Mouse (Mus musculus) G1E (cell line): Measurements from ENCODE around the gene Tlk1. TPM values are rescaled to one million over a fixed set of nuclear protein-coding genes. Genes with fewer than 3 reads are reported as not detected.

Source experiments
- ATAC-seq: 2 replicates; pipeline ENCODE4 v1.8.0; 2016; ENCODE audit warnings: mild to moderate bottlenecking; ENCODE audit not compliant: insufficient number of reproducible peaks, poor library complexity, low FRiP score, severe bottlenecking; ENCODE audit errors: extremely low read depth
- DNase-seq: peaks from one replicate; pipeline ENCODE4 v3.0.0; 2012; ENCODE audit warnings: low spot score
- H3K27me3 ChIP-seq: 2 replicates; pipeline ENCODE4 v1.6.1; 2012; ENCODE audit warnings: mild to moderate bottlenecking, low read length, inconsistent platforms; ENCODE audit not compliant: insufficient read depth
- H3K36me3 ChIP-seq: replicated peaks from 2 replicates; pipeline ENCODE3; 2012; ENCODE audit warnings: mild to moderate bottlenecking, inconsistent platforms
- H3K4me1 ChIP-seq: 2 replicates; pipeline ENCODE4 v1.6.1; 2012; ENCODE audit warnings: low read depth, low read length, inconsistent platforms, mixed read lengths; ENCODE audit not compliant: insufficient read depth
- H3K4me3 ChIP-seq: 2 replicates; pipeline ENCODE4 v1.5.1; 2012; ENCODE audit warnings: low read depth, mild to moderate bottlenecking, inconsistent platforms, low read length, moderate library complexity, mixed read lengths
- H3K9me3 ChIP-seq: replicated peaks from 2 replicates; pipeline ENCODE4 v1.6.1; 2012; ENCODE audit warnings: inconsistent platforms
- CTCF ChIP-seq: IDR thresholded peaks from 2 replicates; pipeline ENCODE4 v1.5.1; 2012; ENCODE audit warnings: low read depth, low read length, inconsistent platforms, mixed read lengths
- GATA1 ChIP-seq: IDR thresholded peaks from 2 replicates; pipeline ENCODE4 v1.6.1; 2012; ENCODE audit warnings: borderline replicate concordance, low read length, inconsistent platforms, mixed read lengths
- GATA2 ChIP-seq: IDR thresholded peaks from 2 replicates; pipeline ENCODE4 v1.6.1; 2012; ENCODE audit warnings: low read depth, low read length, inconsistent platforms, borderline replicate concordance
- POLR2AphosphoS5 ChIP-seq: IDR thresholded peaks from 2 replicates; pipeline ENCODE4 v1.6.1; 2012; ENCODE audit warnings: low read depth, low read length, inconsistent platforms; ENCODE audit not compliant: insufficient replicate concordance
- TAL1 ChIP-seq: conservative IDR thresholded peaks from 2 replicates; pipeline ENCODE4 v1.6.1; 2012; ENCODE audit warnings: low read depth, low read length, inconsistent platforms, mixed read lengths
- polyA plus RNA-seq: library from polyadenylated mRNA; stranded (reverse); fragments of >175 nt; gene quantifications from 2 replicates; pipeline ENCODE4 v1.2.3, GENCODE M21; 2012
- total RNA-seq, 2 experiments: library from RNA; stranded (forward) in 1 of 2; stranded (reverse) in 1 of 2; fragments of 200-1000 nt in 1 of 2; fragments of >200 nt in 1 of 2; fragmentation: Nextera tagmentation in 1 of 2; gene quantifications; 2 replicates each; pipeline ENCODE4 v1.2.3; 2014 to 2017

Tlk1 gene
- total and polyA plus RNA-seq, 3 experiments = 29.3 to 132 (median 96.2) TPM

DNA sequence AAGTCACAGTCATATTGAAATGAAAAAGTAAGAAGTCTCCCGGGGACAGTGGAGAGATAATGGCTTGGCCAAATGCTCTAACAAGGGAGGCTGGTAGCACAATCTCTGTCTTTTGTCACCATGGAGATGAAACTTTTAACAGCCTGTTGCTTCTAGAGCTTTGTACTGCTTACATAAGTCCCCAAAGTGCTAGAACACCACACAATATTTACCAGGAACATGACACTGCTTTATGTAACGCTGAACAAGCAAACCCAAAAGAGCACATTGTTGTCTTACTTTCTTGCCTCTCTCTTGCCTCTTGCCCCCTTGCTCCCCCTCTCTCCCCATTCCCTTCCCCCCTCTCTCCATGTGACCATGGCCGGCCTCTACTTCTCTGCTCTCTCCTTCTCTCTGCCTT is 41.7 kb upstream of the Tlk1 start:
- peaks cover 2% of the 10 kb centered on the region; the same call in 1 of the 2 replicates for H3K27me3 ChIP-seq
- DNase-seq (no peak), ATAC-seq (no peak)
- TF ChIP-seq GATA2 = no peak
- TF ChIP-seq CTCF = no peak
- TF ChIP-seq GATA1 = no peak
- no peak for TF ChIP-seq POLR2AphosphoS5
- no peak for TF ChIP-seq TAL1
- no peaks in the 10 kb centered on the region for H3K9me3 ChIP-seq
- H3K4me1 ChIP-seq = peaks cover 23% of the 10 kb centered on the region
- H3K36me3 ChIP-seq = no peaks in the 10 kb centered on the region
- no peak overlapping the region for H3K4me3 ChIP-seq

DNA sequence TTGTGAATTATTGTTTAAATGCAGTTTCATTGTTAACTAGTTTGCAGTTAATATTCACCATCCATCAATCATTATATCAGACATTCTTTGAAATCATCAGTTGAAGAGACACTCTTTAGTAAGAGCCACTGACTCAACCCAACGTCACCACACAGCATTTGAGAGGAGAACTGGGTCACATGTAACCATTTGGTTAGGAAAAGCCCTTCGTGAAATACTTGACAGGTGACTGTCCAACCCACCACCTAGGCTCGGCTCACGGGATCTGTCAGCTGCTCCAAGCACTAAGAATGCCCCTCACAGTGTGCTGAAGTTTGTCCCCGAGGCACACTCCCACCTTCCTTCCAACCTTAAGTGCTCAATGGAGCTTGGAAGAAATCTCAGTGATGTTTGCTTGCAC is 37.4 kb upstream of the Tlk1 start:
- Histone ChIP-seq H3K27me3 (peaks cover 2% of the 10 kb centered on the region; the same call in 1 of the 2 replicates), H3K4me1 (no peaks in the 10 kb centered on the region), H3K36me3 (no peaks in the 10 kb centered on the region), H3K9me3 (peaks cover 3% of the 10 kb centered on the region), H3K4me3 (no peak overlapping the region)
- no peak for DNase-seq
- TF ChIP-seq GATA1 (no peak), POLR2AphosphoS5 (no peak), CTCF (no peak), GATA2 (no peak), TAL1 (no peak)
- ATAC-seq = no peak

DNA sequence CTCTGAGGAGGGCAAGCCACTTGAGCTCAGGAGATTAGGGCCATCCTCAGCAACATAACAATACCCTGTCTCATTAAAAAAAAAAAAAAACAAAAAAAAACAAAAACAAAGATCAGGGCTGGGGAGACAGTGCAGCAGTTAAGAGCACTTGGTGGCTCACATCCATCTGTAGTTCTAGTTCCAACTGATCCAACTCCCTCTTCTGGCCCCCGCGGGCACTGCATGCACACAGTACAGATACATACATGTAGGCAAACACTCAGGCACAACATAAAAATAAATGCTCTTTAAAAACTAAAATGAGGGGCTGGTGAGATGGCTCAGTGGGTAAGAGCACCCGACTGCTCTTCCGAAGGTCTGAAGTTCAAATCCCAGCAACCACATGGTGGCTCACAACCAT is 34.2 kb upstream of the Tlk1 start:
- ATAC-seq = no peak
- peaks cover 2% of the 10 kb centered on the region; the same call in 1 of the 2 replicates for H3K27me3 ChIP-seq
- no peaks in the 10 kb centered on the region for H3K36me3 ChIP-seq
- no peak for TF ChIP-seq POLR2AphosphoS5
- TF ChIP-seq GATA1 = no peak
- TF ChIP-seq GATA2 = no peak
- no peak for TF ChIP-seq CTCF
- no peak for TF ChIP-seq TAL1
- H3K4me1 ChIP-seq = peaks cover 3% of the 10 kb centered on the region; the same call in 1 of the 2 replicates
- DNase-seq = no peak
- H3K9me3 ChIP-seq = peaks cover 3% of the 10 kb centered on the region
- no peak overlapping the region for H3K4me3 ChIP-seq

- DNase-seq = no peak
- no peaks in the 10 kb centered on the region for H3K27me3 ChIP-seq
- peaks cover 19% of the 10 kb centered on the region for H3K4me1 ChIP-seq
- TF ChIP-seq CTCF = no peak
- TF ChIP-seq TAL1 = no peak
- TF ChIP-seq POLR2AphosphoS5 = no peak
- TF ChIP-seq GATA2 = no peak
- no peak for TF ChIP-seq GATA1
- H3K36me3 ChIP-seq = no peaks in the 10 kb centered on the region
- peaks cover 3% of the 10 kb centered on the region for H3K9me3 ChIP-seq
- no peak for ATAC-seq
- H3K4me3 ChIP-seq = no peak overlapping the region
Observed at GRCm38 (mm10) chr2:70856971-70857370, 31.4 kb upstream of the Tlk1 start.

DNA sequence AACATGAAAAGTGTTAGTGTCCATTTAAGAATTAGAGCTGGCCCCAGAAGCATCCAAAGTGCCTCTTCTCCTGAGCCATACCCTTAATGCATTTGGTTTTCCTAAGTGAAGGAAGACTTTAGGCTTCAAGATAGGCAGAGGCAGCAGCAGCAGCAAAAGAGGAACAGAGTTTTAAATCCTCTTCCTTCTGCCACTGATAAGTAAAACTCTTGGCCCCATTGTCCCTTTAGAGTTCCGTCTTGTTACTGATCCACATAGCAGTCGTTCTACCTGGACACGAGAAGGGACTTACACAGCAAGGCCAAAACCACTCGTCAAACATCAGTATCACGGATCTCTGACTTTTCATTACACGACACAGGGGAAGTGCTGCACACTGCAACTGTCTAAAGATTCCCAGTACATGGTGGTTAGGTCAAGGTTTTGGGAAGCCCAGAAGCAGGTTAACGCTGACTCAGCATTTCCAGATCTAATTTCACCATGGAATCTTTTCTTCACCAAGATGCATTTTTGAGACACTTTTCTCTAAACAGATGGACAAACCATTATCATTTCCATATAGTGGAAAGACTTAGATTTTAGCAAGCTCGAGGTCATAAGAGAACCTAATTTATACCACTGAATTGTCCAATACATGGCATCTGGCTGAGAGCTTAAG is 28.8 kb upstream of the Tlk1 start:
- Histone ChIP-seq H3K4me3 (no peak overlapping the region), H3K36me3 (no peaks in the 10 kb centered on the region), H3K9me3 (no peaks in the 10 kb centered on the region), H3K4me1 (peaks cover 20% of the 10 kb centered on the region), H3K27me3 (no peaks in the 10 kb centered on the region)
- DNase-seq = no peak
- ATAC-seq = no peak; the same call in 1 of the 2 replicates
- TF ChIP-seq POLR2AphosphoS5 (no peak), TAL1 (no peak), GATA2 (no peak), CTCF (no peak), GATA1 (no peak)

GRCm38 (mm10) chr2:70853329-70853728 is 27.8 kb upstream of the Tlk1 start:
- Histone ChIP-seq H3K27me3 (no peaks in the 10 kb centered on the region), H3K36me3 (no peaks in the 10 kb centered on the region), H3K4me3 (no peak overlapping the region), H3K4me1 (peaks cover 21% of the 10 kb centered on the region), H3K9me3 (no peaks in the 10 kb centered on the region)
- ATAC-seq (no peak), DNase-seq (no peak)
- TF ChIP-seq CTCF (no peak), GATA2 (no peak), POLR2AphosphoS5 (no peak), GATA1 (no peak), TAL1 (no peak)
